Comparison of ENCODE assay signal across 27 mouse cellular contexts in the genomic region with DNA sequence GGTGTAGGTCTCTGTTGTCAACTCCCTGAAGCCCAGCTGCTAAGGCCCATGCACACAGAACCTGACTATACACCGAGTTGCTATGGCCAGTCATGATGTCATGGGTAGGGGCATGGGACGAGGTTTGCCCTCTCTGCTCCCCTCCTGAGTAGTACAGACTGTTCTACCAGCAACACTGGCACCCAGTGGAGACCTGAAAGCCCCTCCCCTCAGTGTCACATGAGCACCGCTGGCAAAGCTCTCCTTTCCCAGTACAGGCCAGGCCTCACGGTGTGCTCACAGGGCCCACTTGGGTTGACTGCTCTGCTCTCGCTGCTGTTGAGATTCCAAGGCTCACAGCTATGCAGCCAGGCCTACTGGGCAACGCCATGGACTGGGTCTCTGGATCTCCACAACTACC. TPM values are rescaled to one million over a fixed set of nuclear protein-coding genes. Genes with fewer than 3 reads are reported as not detected.
DNase-seq lines count a peak whose midpoint lies in the region; ATAC-seq and TF ChIP-seq lines count a peak whose summit lies in the region.
"Had no signal": no experiment of that assay in that cellular context is flagged by ENCODE, and none has a peak within 500 bp of the region (broad histone marks: within the 10 kb centered on the region; RNA-seq: fewer than 3 reads in every experiment).

No protein-coding gene starts in this region.

- ATAC-seq in heart, postnatal 0 days (ENCODE audit: insufficient read depth, low read depth): peak; percentile 86
- ATAC-seq in liver, embryonic 14.5 days (ENCODE audit: insufficient read depth): 0 out of 2 replicates have a peak, but pooled peaks have one; percentile 23
- no peak for ATAC-seq in liver, embryonic 12.5 days
- ATAC-seq: activated CD4-positive, CD25-positive, alpha-beta regulatory T cell, adult 4 months; CD4-positive, CD25-positive, alpha-beta regulatory T cell, adult 4 months; forebrain, postnatal 0 days; hindbrain, postnatal 0 days; intestine, postnatal 0 days had no signal

- no peaks in the 10 kb centered on the region for H3K9me3 ChIP-seq in heart, postnatal 0 days (replicated peaks; ENCODE audit: control insufficient read depth, low read length)
- H3K9me3 ChIP-seq in liver, embryonic 14.5 days (ENCODE audit: control insufficient read depth, low read length): no peaks in the 10 kb centered on the region
- no peaks in the 10 kb centered on the region for H3K9me3 ChIP-seq in liver, embryonic 12.5 days (replicated peaks)
- H3K9me3 ChIP-seq: embryonic facial prominence, embryonic 13.5 days; heart, embryonic 13.5 days had no signal

- no peak for TF ChIP-seq EP300 in heart, postnatal 0 days (IDR thresholded peaks at IDR 0.05; ENCODE audit: low read depth)
- no peak for TF ChIP-seq EP300 in liver, embryonic 14.5 days (IDR thresholded peaks at IDR 0.05; ENCODE audit: low read depth)

- no peaks in the 10 kb centered on the region for H3K4me1 ChIP-seq in heart, postnatal 0 days (ENCODE audit: control insufficient read depth, insufficient read depth)
- no peaks in the 10 kb centered on the region for H3K4me1 ChIP-seq in liver, embryonic 14.5 days (replicated peaks; ENCODE audit: control insufficient read depth in 2 of 2, insufficient read depth in 2 of 2, low read length in 1 of 2)
- H3K4me1 ChIP-seq in liver, embryonic 12.5 days: no peaks in the 10 kb centered on the region

- H3K4me2 ChIP-seq in heart, postnatal 0 days (ENCODE audit: low read depth, low read length): no peak overlapping the region
- H3K4me2 ChIP-seq in liver, embryonic 14.5 days (ENCODE audit: low read depth): no peak overlapping the region
- no peak overlapping the region for H3K4me2 ChIP-seq in liver, embryonic 12.5 days
- H3K4me2 ChIP-seq: embryonic facial prominence, embryonic 13.5 days; heart, embryonic 13.5 days had no signal

- H3K36me3 ChIP-seq in heart, postnatal 0 days (replicated peaks; ENCODE audit: control insufficient read depth, insufficient read depth, low read length): no peaks in the 10 kb centered on the region
- no peaks in the 10 kb centered on the region for H3K36me3 ChIP-seq in liver, embryonic 14.5 days (replicated peaks; ENCODE audit: control insufficient read depth, insufficient read depth, low read depth)
- no peaks in the 10 kb centered on the region for H3K36me3 ChIP-seq in liver, embryonic 12.5 days
- H3K36me3 ChIP-seq: embryonic facial prominence, embryonic 13.5 days; heart, embryonic 13.5 days had no signal

- WGBS in heart, postnatal 0 days: 56% methylated on average over 6 of the region's 6 CpGs
- 57% methylated on average over 6 of the region's 6 CpGs for WGBS in liver, embryonic 14.5 days (ENCODE audit: insufficient replicate concordance)
- WGBS in liver, embryonic 12.5 days (ENCODE audit: insufficient replicate concordance): 68% methylated on average over 6 of the region's 6 CpGs

- DNase-seq in heart, postnatal 0 days (ENCODE audit: low spot score): peak; percentile 30
- DNase-seq in heart, adult 11 months: no peak
- DNase-seq in liver, embryonic 14.5 days (ENCODE audit: low read depth in 3 of 3, low spot score in 3 of 3): no peak
- DNase-seq in NIH3T3 (ENCODE audit: low read depth): peak; percentile 35
- peak; percentile 29 for DNase-seq in lung, postnatal 36 days
- no peak for DNase-seq in layer of hippocampus, postnatal 36 days
- no peak for DNase-seq in right cerebral cortex, postnatal 14 days
- DNase-seq: adrenal gland, postnatal 10 days; cerebellum, adult 11 months; cerebellum, postnatal 14 days; forebrain, postnatal 0 days; gastrocnemius, adult 2 months; heart, postnatal 4 days; left cerebral cortex, postnatal 4 days; right cerebral cortex, postnatal 25 days; thymus, adult 18-20 months; thymus, postnatal 4 days had no signal

- no peaks in the 10 kb centered on the region for H3K27me3 ChIP-seq in heart, postnatal 0 days (ENCODE audit: control insufficient read depth, insufficient read depth, low read length)
- H3K27me3 ChIP-seq in liver, embryonic 14.5 days (ENCODE audit: control insufficient read depth, insufficient read depth, low read length): peaks cover 2% of the 10 kb centered on the region
- peaks cover 9% of the 10 kb centered on the region for H3K27me3 ChIP-seq in liver, embryonic 12.5 days (replicated peaks)

- no peak overlapping the region for H3K27ac ChIP-seq in heart, postnatal 0 days (ENCODE audit: low read depth)
- H3K27ac ChIP-seq in liver, embryonic 14.5 days: no peak overlapping the region
- H3K27ac ChIP-seq in liver, embryonic 12.5 days: no peak overlapping the region
- H3K27ac ChIP-seq: embryonic facial prominence, embryonic 13.5 days; gastrocnemius, adult 2 months; heart, embryonic 13.5 days; hindbrain, postnatal 0 days; left cerebral cortex, adult 2 months had no signal

- TF ChIP-seq CTCF in heart, postnatal 0 days (IDR thresholded peaks at IDR 0.05; ENCODE audit: low read depth): no peak
- no peak for TF ChIP-seq CTCF in liver, embryonic 14.5 days (IDR thresholded peaks at IDR 0.05; ENCODE audit: low read depth)

- H3K4me3 ChIP-seq in heart, postnatal 0 days (ENCODE audit: low read depth, low read length): no peak overlapping the region
- H3K4me3 ChIP-seq in liver, embryonic 14.5 days (ENCODE audit: insufficient read depth in 1 of 2, low read depth in 2 of 2, low read length in 2 of 2): no peak overlapping the region
- H3K4me3 ChIP-seq in liver, embryonic 12.5 days: no peak overlapping the region
- H3K4me3 ChIP-seq: embryonic facial prominence, embryonic 13.5 days; gastrocnemius, adult 2 months; heart, embryonic 13.5 days; left cerebral cortex, adult 2 months; myocyte had no signal

- no peak overlapping the region for H3K9ac ChIP-seq in heart, postnatal 0 days (replicated peaks; ENCODE audit: low read depth, low read length)
- no peak overlapping the region for H3K9ac ChIP-seq in liver, embryonic 14.5 days (replicated peaks)
- no peak overlapping the region for H3K9ac ChIP-seq in liver, embryonic 12.5 days
- H3K9ac ChIP-seq: embryonic facial prominence, embryonic 13.5 days; forebrain, postnatal 0 days; heart, embryonic 13.5 days had no signal

RNA-seq across cellular contexts. Expression of gene Ism2, which starts 5.6 kb away (rescaled TPM):
- total RNA-seq in heart, postnatal 0 days (2014; rRNA removed; ENCODE audit: low replicate concordance): 0.31 TPM in 1 of 2 replicates, not detected in the other
- polyA plus RNA-seq in heart, postnatal 0 days (2015; fragmentation: Nextera tagmentation; extraction: Ambion mirVana): 0.20 and 0.30 TPM in 2 replicates
- polyA plus RNA-seq in liver, embryonic 14.5 days (2012; rRNA removed): 0.07 and 0.11 TPM in 2 replicates
- polyA plus RNA-seq in liver, embryonic 14.5 days (2014; fragmentation: Nextera tagmentation; extraction: Ambion mirVana): 0.08 and 0.32 TPM in 2 replicates
- polyA plus RNA-seq in liver, embryonic 12.5 days (2016; fragmentation: Nextera tagmentation; extraction: Ambion mirVana): 0.33 and 0.74 TPM in 2 replicates
- under 1 TPM in 1 of 2 experiments, not detected in 1; 0.42 TPM for total RNA-seq in layer of hippocampus, postnatal 36 days (2021)
- total RNA-seq: gastrocnemius, adult 2 months; granulocyte monocyte progenitor cell, adult 5-6 weeks had no signal
- polyA plus RNA-seq: activated CD4-positive, CD25-positive, alpha-beta regulatory T cell, adult 4 months; CD4-positive, CD25-positive, alpha-beta regulatory T cell, adult 4 months had no signal

RNA-seq across cellular contexts. Expression of gene Ahsa1, which starts 27.7 kb away (rescaled TPM):
- 80.7 and 93.4 TPM in 2 replicates for total RNA-seq in heart, postnatal 0 days (2014; rRNA removed; ENCODE audit: low replicate concordance)
- 109 and 113 TPM in 2 replicates for polyA plus RNA-seq in heart, postnatal 0 days (2015; fragmentation: Nextera tagmentation; extraction: Ambion mirVana)
- 66.5 and 119 TPM in 2 replicates for polyA plus RNA-seq in liver, embryonic 14.5 days (2012; rRNA removed)
- 109 and 117 TPM in 2 replicates for polyA plus RNA-seq in liver, embryonic 14.5 days (2014; fragmentation: Nextera tagmentation; extraction: Ambion mirVana)
- 214 and 222 TPM in 2 replicates for polyA plus RNA-seq in liver, embryonic 12.5 days (2016; fragmentation: Nextera tagmentation; extraction: Ambion mirVana)
- 100 to 1,000 TPM; 198 to 207 TPM for total RNA-seq in layer of hippocampus, postnatal 36 days (2021)

RNA-seq across cellular contexts. Expression of gene Vipas39, which starts 27.9 kb away (rescaled TPM):
- 34.1 and 40.4 TPM in 2 replicates for total RNA-seq in heart, postnatal 0 days (2014; rRNA removed; ENCODE audit: low replicate concordance)
- polyA plus RNA-seq in heart, postnatal 0 days (2015; fragmentation: Nextera tagmentation; extraction: Ambion mirVana): 29.2 and 31.4 TPM in 2 replicates
- 6.1 and 7.8 TPM in 2 replicates for polyA plus RNA-seq in liver, embryonic 14.5 days (2012; rRNA removed)
- polyA plus RNA-seq in liver, embryonic 14.5 days (2014; fragmentation: Nextera tagmentation; extraction: Ambion mirVana): 8.0 and 10.4 TPM in 2 replicates
- polyA plus RNA-seq in liver, embryonic 12.5 days (2016; fragmentation: Nextera tagmentation; extraction: Ambion mirVana): 11.6 and 13.6 TPM in 2 replicates
- total RNA-seq in layer of hippocampus, postnatal 36 days (2021): 10 to 100 TPM; 52.3 to 60.7 TPM

RNA-seq across cellular contexts. Expression of gene Noxred1, which starts 55.4 kb away (rescaled TPM):
- not detected in 2 replicates for total RNA-seq in heart, postnatal 0 days (2014; rRNA removed; ENCODE audit: low replicate concordance)
- 0.30 and 0.37 TPM in 2 replicates for polyA plus RNA-seq in heart, postnatal 0 days (2015; fragmentation: Nextera tagmentation; extraction: Ambion mirVana)
- 0.16 and 0.26 TPM in 2 replicates for polyA plus RNA-seq in liver, embryonic 14.5 days (2012; rRNA removed)
- polyA plus RNA-seq in liver, embryonic 14.5 days (2014; fragmentation: Nextera tagmentation; extraction: Ambion mirVana): 0.28 TPM in 1 of 2 replicates, not detected in the other
- polyA plus RNA-seq in liver, embryonic 12.5 days (2016; fragmentation: Nextera tagmentation; extraction: Ambion mirVana): 0.32 and 0.49 TPM in 2 replicates
- total RNA-seq in layer of hippocampus, postnatal 36 days (2021): 1 to 10 TPM; 2.6 to 3.7 TPM
- total RNA-seq: granulocyte monocyte progenitor cell, adult 5-6 weeks had no signal

Comparison
In these comparisons a context has a peak if more than half of its experiments do, and no peak if none do; other contexts are left out.
1. DNase-seq: peak in heart, postnatal 0 days (single experiment), NIH3T3 (single experiment) and lung, postnatal 36 days (single experiment); none in heart, adult 11 months (single experiment), liver, embryonic 14.5 days (0 of 3), layer of hippocampus, postnatal 36 days (0 of 2) and right cerebral cortex, postnatal 14 days (single experiment).